Mouse (Mus musculus) liver, adult (tissue): ENCODE data around the gene Fndc7.

Experiments used
- GATA4 ChIP-seq: IDR thresholded peaks from 2 replicates; pipeline ENCODE4 v1.6.1; 2014; ENCODE audit warnings: mild to moderate bottlenecking, low read length; ENCODE audit not compliant: insufficient replicate concordance

Gene Fndc7

DNA sequence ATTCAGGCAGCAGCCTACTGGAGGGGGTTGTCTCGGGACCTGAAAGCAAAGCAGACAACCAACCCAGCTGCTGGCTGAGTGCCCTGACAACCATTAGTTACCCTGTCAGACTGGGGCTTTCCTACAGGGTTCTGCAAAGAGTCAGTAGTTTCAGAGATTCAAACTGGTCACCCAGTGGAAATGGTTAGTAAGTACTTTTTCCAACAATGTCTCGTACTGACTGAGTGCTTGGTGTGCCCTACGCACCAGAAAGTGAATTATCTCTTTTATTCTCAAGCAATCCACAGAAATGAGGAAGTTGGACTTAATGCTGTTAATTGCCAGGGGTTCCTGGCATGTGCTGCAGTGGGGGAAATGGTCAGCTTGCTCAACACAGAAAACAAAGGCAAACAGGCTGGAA lies 39.3 kb downstream of the Fndc7 start:
- no peak for TF ChIP-seq GATA4

DNA sequence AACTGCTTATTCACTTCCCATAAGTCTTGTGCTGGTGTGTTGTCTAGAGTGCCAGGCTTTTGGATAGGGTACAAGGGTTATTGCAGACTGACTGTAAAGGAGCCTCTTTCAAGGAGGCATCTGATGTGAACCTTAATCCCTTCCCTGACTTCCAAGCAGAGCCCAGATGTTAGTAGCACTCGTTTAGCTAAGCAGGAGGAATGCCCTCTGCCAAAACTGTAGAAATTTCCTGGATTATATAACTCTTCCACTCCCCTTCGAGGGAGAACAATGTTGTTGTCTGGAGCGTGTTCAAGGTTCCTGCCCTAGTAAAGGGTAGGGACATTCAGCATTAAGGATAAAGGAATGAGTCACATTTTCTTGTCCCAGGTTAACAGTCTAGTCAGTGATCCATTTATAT lies 43.2 kb downstream of the Fndc7 start:
- no peak for TF ChIP-seq GATA4

DNA sequence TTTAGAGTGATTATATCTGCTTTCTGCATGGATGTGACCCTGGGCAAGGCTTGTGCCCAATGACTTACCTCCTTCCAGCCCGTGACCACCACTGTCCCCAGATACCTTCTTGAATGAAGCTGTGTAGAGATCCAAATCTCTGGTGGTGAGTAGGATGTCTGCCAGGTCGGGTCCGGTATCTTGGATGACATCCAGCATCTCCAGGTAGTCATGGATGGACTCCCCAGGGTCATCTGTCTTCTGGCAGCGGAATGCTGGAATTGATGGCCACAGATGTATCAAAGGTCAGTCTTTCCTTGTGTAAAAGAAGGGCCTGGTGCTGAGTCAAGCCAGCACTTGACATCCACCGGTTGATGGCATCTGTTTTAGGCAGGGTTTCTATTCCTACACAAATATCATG lies 45.3 kb downstream of the Fndc7 start:
- TF ChIP-seq GATA4 = no peak

DNA sequence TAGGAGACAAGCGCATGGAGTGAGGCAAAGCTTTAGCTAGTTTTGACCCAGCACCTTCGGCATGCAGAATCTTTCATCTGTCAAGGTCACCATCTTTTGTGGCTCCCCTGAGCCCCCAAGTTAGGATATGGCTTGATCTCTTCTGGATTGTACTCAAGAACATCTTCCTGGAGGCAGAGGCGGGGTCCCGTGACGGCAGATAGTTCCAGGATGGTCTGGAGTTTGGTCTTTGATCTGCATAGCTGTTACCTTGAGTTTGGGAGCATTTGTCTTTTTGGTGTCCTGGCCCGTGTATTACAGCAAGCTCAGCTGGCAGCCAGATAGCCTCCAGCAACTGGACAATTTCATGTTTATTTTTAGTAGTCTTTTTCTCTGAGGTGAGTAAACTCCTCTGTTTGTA lies 45.8 kb downstream of the Fndc7 start:
- TF ChIP-seq GATA4 = no peak

DNA sequence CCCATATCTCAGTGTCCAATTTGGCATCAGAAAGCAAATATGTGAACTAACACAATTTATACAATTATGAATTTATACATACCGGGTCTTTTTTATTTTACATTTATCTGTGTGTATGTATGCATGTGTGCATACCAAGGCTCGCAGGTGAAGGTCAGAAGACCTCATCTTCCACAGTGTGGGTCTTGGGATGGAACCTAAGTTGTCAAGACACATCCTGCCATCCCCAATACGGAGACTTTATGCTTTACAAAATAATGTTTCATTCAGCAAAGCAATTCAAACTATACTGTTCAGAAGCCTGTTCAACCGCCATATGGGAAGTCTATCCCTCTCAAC lies 49.1 kb downstream of the Fndc7 start:
- TF ChIP-seq GATA4 = no peak

DNA sequence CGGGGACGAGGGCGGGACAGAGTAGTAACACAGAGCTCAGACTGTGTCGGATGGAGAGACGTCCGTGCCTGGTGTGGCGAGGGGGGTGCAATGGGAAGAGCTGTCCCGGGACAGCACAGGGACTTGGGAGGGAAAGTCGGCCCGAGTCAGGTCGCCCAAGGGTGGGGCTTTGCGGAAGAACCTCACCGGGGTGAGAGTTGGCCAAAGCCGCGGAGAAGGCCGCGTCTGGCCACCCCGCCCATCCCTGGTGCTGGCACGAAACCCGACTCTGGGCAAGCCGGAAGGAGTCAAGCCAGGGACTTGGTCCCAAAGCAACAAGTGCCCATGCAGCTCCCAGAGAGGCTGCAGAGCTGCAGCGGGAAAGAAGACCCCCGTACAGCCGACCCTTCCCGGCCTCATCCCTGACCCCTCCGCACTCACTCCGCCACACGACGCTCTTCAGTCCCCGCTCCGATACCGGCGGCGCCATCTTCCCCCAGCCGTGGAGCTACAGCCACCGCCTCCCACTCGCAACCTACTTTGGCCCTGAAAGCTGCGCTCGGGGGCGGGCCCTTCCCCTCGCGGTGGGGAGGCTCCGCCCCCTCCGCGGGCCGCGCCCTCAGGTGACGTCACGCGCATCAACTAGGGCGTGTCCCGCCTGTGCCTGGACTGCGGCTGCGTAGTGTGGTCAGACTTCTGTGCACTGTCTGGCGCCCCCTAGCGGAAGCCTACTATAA lies 49.6 kb downstream of the Fndc7 start, which contains the start of gene Stxbp3:
Gene Stxbp3, minus strand, starts transcription at position 527 of the 716 bp plus-strand sequence.
- peak; percentile 62; the same call in 1 of the 2 replicates for TF ChIP-seq GATA4

DNA sequence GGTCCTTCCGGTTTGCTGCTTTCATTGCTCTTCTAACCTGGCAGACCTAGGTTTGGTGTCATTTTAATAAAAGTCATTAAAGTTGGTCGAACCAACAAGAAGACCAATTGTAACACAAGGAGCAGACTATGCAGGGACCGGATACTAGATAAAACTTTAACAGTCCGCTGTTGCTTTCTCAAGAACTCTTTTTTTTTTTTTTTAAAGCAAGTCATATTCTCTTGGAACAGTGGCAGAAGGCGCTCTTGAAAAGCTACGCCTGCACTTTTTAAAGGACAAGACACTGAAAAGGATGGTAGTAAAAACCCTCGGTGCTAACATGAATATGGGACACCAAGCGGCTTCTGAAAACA lies 50.2 kb downstream of the Fndc7 start:
- no peak for TF ChIP-seq GATA4

DNA sequence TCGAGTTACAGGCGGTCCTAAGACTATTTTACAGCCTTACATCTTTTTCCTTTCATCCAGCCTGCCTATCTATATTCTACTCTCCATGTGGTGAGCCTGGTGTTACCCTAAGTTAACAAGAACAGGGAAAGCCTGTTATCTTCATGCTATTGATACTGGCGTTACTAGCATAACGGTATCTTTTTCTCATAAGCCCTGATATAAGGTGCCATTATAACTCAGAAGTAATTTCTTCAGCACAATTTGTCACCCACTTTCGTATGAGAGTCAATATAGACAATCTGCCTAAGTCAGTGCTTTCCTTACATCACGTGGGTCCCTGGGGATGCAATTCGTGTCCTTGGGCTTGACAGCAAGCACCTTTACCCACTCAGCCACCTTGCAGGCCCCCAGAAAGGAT lies 50.8 kb downstream of the Fndc7 start:
- TF ChIP-seq GATA4 = no peak

DNA sequence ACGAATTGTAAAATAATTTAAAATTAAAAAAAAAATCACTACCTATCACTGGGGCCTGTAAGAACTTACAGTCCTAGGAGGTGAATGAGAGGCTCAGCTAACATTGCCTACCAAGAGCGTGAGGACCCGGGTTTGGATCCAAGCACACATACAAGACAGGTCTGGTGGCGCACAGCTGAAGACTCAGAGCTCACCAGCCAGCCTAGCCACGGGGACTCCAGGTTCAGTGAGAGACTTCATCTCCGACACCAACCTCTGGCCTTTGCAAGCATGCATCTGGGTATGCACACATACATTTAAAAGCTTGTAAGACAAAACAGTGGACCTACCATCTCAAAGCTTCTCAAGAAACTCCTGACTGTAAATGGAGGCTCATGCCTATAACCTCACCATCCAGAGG lies 52.9 kb downstream of the Fndc7 start:
- no peak for TF ChIP-seq GATA4

DNA sequence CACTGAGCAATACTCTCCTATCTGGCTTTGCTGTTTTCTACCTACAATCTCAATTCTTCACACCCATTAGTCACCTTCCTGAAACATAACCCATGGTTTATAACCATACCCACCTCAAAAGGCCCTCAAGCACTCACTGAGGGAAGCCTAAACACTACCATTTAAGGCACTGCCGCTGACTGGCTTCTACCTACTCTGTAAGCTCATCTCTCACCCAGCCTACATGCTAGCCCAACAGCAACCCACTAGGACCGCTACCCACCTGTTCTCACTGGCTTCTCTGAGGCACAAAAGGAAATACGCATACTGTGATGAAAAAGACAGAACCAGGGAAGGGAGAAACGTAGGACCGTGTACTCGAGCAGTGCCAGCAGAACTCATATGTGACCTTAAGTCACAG lies 58.1 kb downstream of the Fndc7 start:
- no peak for TF ChIP-seq GATA4

DNA sequence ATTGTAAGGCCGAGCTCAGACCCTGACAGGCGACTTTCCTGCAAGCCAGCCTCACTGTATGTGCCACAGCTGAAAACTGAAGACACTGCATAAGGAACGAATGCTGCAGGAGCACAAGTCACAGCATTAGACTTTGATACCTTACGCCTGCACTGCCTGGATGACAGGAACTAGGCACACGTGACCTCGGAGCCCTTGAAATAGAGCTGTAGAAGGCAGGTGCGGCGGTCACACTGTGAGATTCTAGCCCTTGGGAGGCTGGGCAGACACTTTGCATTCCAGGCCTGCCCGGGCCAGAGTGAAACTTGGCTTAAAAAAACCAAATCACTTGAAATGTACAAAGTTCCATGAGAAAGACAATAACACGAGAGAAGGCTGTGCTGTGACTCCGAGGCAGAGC lies 59.3 kb downstream of the Fndc7 start:
- TF ChIP-seq GATA4 = no peak

DNA sequence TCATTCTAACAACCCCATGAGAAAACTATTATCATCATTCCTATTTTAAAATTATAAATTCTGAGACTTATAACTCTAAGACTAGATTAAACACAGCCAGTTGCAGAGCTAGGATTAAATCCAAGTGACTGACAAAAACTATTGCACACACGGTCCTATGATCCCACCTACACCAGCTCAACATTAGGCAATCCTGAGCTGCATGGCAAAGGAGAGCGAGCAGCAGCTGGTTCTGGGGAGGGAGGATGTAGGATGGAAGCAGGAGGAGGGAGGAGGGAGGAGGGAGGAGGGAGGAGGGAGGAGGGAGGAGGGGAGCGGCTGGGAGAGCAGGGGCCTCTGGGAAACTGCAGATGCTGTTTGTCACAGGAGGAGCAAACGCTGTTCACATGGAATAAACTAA lies 74.2 kb downstream of the Fndc7 start:
- no peak for TF ChIP-seq GATA4

DNA sequence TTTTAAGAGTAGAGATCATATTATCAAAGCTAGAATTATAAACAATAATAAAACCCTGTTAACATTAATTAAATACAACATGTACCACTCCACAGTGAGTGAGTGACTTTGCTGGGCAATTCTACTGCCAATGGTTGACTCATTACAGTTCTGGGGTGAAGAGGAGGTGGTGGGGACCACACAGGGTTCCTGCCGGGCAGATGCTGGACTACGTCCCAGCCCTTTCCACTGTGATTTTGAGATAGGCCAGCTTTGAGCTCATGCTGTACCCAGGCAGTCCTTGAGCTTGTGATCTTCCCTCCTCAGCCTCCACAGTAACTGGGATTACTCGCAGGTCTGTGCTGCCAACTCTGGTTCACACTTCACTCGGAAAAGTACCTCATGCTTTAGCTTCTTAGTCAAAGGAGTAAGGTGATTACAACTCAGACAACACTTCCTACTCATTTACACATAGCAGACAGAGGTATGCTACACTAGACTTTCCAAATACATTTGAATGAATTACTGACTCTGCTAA lies 79.0 kb downstream of the Fndc7 start:
- TF ChIP-seq GATA4 = no peak

DNA sequence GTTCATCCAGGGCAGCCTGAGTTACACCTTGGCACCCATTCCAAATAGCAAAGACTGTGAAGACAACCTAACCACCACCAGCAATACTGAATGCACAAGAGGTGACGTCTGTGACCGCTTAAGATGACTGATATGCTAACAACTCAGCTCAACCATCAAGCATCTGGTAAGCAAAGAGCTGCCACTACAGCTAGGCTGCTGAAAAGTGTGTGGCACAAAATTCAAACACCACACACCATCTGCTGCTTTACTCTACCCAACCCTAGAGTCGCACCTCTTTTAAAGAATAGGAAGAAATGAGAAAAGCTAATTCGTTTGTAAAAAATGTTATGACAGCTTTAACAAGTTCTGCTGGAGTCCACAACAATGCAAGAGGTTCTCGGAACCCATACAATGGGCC lies 84.2 kb downstream of the Fndc7 start:
- no peak for TF ChIP-seq GATA4
